Mouse (Mus musculus) C2C12 (cell line): ENCODE measurements around the gene Vps45.

Source experiments
- CTCF ChIP-seq: IDR thresholded peaks from one replicate; pipeline ENCODE4 v1.5.1; 2011; ENCODE audit not compliant: control insufficient read depth, insufficient read depth, insufficient read length
- USF1 ChIP-seq: IDR thresholded peaks from one replicate; pipeline ENCODE4 v1.6.1; 2011; ENCODE audit warnings: low read depth, mild to moderate bottlenecking, control low read depth, moderate library complexity

- no peak for TF ChIP-seq CTCF
- TF ChIP-seq USF1: no peak
Measured at GRCm38 (mm10) chr3:95959082-95959481, 99.2 kb downstream of the Vps45 start.
